Mouse (Mus musculus): ENCODE measurements around the gene Olfr725.

GRCm38 (mm10) chr14:50032041-50032440 is 8.1 kb downstream of the Olfr725 start:
- no peak for TF ChIP-seq CTCF (IDR thresholded peaks at IDR 0.05; ENCODE audit: insufficient read depth, low read depth, low read length)
- no peak for TF ChIP-seq POLR2A (IDR thresholded peaks at IDR 0.05; ENCODE audit: insufficient read depth, low read depth, low read length)
